Mouse (Mus musculus) hindbrain, embryonic 12.5 days (tissue): Measurements from ENCODE around the gene Agbl3. TPM values are rescaled to one million over a fixed set of nuclear protein-coding genes. Genes with fewer than 3 reads are reported as not detected.

Experiments
- ATAC-seq: fragments of 200-750 bp; cut with Nextera tagmentation; 2 replicates; pipeline ENCODE4 v1.8.0; 2017; ENCODE audit warnings: moderate TSS enrichment; ENCODE audit not compliant: low FRiP score
- H3K27ac ChIP-seq: fragments of 300-500 bp; sonication (generic); 2 replicates; pipeline ENCODE4 v1.5.1; 2016; ENCODE audit warnings: mild to moderate bottlenecking
- H3K27me3 ChIP-seq: fragments of 300-500 bp; sonication (generic); 2 replicates; pipeline ENCODE4 v1.6.1; 2016; ENCODE audit warnings: mild to moderate bottlenecking
- H3K36me3 ChIP-seq: fragments of 300-500 bp; sonication (generic); 2 replicates; pipeline ENCODE4 v1.6.1; 2016; ENCODE audit warnings: mild to moderate bottlenecking
- H3K4me1 ChIP-seq: fragments of 300-500 bp; sonication (generic); 2 replicates; pipeline ENCODE4 v1.6.1; 2016
- H3K4me2 ChIP-seq: fragments of 300-500 bp; sonication (generic); replicated peaks from 2 replicates; pipeline ENCODE4 v1.6.1; 2016; ENCODE audit warnings: mild to moderate bottlenecking
- H3K4me3 ChIP-seq: fragments of 300-500 bp; sonication (generic); 2 replicates; pipeline ENCODE4 v1.5.1; 2016; ENCODE audit warnings: mild to moderate bottlenecking
- H3K9ac ChIP-seq: fragments of 300-500 bp; sonication (generic); 2 replicates; pipeline ENCODE4 v1.6.1; 2016; ENCODE audit warnings: mild to moderate bottlenecking, moderate library complexity
- H3K9me3 ChIP-seq: fragments of 300-500 bp; sonication (generic); replicated peaks from 2 replicates; pipeline ENCODE4 v1.6.1; 2016; ENCODE audit warnings: mild to moderate bottlenecking
- WGBS: fragments of 180-500 bp; shearing (Covaris S2); methylation state at CpG from one replicate; pipeline ENCODE4 v1.1.7; 2016; 5-methylcytosine and 5-hydroxymethylcytosine counted together
- polyA plus RNA-seq: library from polyadenylated mRNA; unstranded; fragments of >200 nt; fragmentation: Nextera tagmentation; extraction: Ambion mirVana; gene quantifications from 2 replicates; pipeline ENCODE4 v1.2.1, GENCODE M21; 2016

Agbl3 gene
- polyA plus RNA-seq, 1 experiment from 2014 or later = 8.9 TPM

DNA sequence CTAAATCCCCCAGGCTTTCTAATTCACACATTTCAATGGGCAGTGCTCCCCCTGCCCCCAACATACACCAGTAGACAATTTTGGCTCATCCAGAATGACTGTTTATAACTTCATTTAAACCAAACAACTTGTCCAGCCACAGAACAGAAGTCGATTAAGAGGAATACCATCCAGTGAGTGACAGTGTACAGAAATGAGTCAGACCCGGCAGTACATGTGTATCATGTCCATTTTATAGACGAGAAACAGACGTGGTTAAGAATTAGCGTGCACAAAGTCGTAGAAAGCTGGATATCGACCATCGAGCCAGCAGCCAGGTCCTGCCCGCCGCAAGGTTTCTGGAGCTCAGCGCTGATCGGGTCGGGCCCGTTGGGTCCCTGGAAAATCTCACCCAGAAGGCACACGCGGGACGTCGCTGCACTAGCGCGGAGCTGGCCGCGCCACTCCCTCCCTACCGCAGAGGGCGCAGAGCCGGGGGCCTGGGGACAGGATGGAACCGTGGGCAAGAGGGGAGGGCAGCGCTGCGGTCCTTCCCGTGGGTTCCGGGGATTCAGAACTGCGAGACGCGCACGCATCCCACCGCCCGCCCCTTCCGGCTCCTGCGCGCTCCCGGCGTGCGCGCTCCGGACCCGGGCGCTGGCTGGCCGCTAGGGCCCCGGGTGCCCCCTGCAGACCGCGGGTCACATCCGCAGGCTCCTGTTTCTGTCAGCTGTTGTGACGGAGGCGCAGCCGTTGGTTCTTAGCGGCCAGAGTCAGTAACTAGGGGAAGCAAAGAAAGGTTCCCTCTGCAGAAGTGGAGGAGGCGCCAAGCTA is 97.5 kb downstream of the Agbl3 start, which contains the start of gene Cyren:
TSS of gene Cyren (minus strand) at position 552 of the 813 bp plus-strand sequence.
- Histone ChIP-seq H3K27me3 (no peaks in the 10 kb centered on the region), H3K9ac (peak within 1 kb of the TSS; percentile 82), H3K9me3 (no peaks in the 10 kb centered on the region), H3K4me2 (peak within 1 kb of the TSS; percentile 71), H3K4me1 (peaks cover 24% of the 10 kb centered on the region), H3K4me3 (peak within 1 kb of the TSS; percentile 63), H3K36me3 (peaks cover 23% of the 10 kb centered on the region), H3K27ac (peak within 1 kb of the TSS; percentile 90)
- ATAC-seq = peak; percentile 92
- under 1% methylated on average over 56 of the region's 56 CpGs for WGBS

DNA sequence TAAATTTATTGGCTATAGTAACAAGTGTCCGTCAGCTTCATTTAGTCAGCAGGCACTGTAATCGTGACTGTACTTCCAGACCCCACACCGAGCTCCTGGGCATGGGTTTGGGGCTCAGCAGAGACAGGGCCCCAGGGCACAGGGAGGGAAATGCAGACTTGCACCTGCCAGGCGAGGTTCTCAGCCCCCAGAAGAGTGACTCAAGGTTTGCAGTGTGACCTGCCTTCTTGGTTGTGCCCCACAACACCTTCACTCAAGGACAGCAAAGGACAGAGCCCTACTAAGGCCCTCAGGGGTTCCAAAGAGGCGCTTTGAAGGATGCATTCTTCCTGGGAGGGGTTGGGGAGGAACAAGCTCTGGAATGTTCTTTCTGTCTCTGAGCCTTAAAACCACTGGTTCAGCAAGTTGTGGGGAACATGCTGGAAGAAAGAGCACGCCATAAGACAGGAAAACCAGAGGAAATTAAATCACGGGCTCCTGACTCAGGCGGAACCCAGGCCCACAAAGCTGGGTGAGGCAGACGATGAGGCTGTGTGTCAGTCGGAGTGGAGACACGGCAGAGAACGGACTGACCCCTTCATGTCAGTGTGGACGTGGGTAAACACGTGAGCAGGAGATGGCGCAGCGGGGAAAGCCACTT is 99.0 kb downstream of the Agbl3 start:
- Histone ChIP-seq H3K9me3 (no peaks in the 10 kb centered on the region), H3K9ac (no peak overlapping the region), H3K4me1 (peaks cover 24% of the 10 kb centered on the region), H3K36me3 (peaks cover 35% of the 10 kb centered on the region), H3K27ac (no peak overlapping the region), H3K4me2 (no peak overlapping the region), H3K27me3 (no peaks in the 10 kb centered on the region), H3K4me3 (no peak overlapping the region)
- WGBS = 89% methylated on average over 16 of the region's 16 CpGs
- ATAC-seq = no peak

DNA sequence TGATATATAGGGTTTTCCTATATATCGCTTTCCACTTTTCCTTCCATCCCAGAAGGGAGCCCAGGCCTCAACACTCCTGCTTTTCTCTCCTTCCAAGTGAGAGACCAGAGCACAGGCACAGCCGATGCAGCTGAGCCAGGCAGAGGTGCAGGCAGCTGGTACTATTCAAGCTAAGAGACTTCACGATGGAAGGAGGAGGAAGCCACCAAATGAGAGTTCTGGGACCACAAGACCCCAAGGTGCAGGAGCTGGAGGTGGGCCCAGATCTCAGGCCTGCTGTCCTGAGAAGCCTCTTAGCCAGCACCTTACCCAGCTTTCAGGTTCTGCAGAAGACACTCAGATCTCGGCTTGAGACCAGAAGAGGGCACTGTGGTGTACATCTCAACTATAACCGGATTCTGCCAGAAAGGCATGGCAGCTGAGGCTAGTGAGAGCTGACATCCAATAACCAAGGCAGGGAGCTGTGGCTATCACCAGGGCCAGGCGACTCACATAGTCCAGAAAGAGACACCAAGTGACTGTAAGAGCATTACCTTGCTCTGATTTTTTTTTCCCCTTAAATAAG is 99.8 kb downstream of the Agbl3 start:
- no peaks in the 10 kb centered on the region for H3K27me3 ChIP-seq
- no peak overlapping the region for H3K4me2 ChIP-seq
- 54% methylated on average over 6 of the region's 6 CpGs for WGBS
- no peak for ATAC-seq
- no peak overlapping the region for H3K4me3 ChIP-seq
- H3K9ac ChIP-seq = no peak overlapping the region
- H3K9me3 ChIP-seq = no peaks in the 10 kb centered on the region
- peaks cover 39% of the 10 kb centered on the region for H3K36me3 ChIP-seq
- H3K27ac ChIP-seq = no peak overlapping the region
- H3K4me1 ChIP-seq = peaks cover 20% of the 10 kb centered on the region

DNA sequence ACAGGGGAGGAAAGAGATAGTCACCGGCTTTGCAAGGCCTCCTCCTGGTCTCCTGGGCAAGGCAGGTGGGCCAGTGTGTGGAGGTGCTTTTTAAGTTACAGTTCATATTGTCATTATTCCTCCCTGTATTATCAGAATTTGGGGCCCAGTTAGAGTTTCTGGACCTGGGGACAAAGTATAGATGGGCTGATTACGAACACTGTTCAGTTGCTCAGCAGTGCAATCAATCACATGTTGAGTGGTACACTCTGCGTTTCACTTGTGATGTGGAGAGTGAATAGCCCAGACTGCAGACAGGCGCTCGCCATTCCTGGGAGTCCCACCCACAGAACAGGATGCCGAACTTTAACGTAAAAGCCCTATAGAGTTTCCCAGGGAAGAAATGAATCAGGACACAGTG is 104.5 kb downstream of the Agbl3 start:
- no peak overlapping the region for H3K4me2 ChIP-seq
- H3K27ac ChIP-seq = no peak overlapping the region
- H3K36me3 ChIP-seq = peaks cover 56% of the 10 kb centered on the region
- 92% methylated on average over 7 of the region's 7 CpGs for WGBS
- peaks cover 16% of the 10 kb centered on the region for H3K4me1 ChIP-seq
- ATAC-seq = no peak
- H3K9ac ChIP-seq = no peak overlapping the region
- no peak overlapping the region for H3K4me3 ChIP-seq
- no peaks in the 10 kb centered on the region for H3K27me3 ChIP-seq
- H3K9me3 ChIP-seq = no peaks in the 10 kb centered on the region

DNA sequence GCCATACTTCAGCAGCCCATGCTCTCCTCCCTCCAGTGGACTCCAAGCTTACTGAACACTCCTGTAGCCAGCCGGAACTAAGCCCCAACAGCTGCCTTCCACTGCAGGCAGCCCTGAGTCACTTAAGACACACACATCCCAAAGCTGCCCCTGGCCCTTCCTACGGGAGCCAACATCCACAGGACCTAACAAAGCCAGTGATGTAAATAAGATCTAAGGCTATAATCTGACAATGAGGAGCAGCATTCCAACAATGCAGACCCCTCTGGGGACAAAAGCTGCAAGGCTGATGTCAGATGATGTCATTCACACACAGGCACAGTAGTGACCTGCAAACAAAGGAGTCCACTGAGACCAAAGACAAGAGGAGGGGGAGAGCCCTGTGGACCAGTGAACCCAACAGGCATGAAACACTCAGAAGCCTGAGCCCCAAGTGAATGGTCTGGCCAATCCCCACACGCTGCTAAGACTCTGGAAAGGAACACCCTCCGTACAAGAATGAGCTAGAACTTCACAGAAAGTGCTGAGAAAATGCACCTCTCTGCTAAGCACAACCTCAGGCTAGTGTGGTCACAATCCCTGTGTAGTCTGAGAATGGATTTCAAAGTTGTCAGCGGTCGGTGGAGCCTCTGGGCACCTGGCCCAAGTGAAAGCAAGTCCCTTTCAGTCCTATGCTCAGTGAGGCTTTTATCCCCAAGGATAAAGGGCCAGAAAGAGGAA is 107.1 kb downstream of the Agbl3 start:
- H3K27ac ChIP-seq = peak overlapping the region; percentile 37; the same call in 1 of the 2 replicates
- peaks cover 16% of the 10 kb centered on the region for H3K4me1 ChIP-seq
- WGBS = 47% methylated on average over 6 of the region's 6 CpGs
- peak overlapping the region; percentile 32; the same call in 1 of the 2 replicates for H3K9ac ChIP-seq
- ATAC-seq = peak; percentile 75
- no peaks in the 10 kb centered on the region for H3K27me3 ChIP-seq
- H3K4me2 ChIP-seq = no peak overlapping the region
- H3K9me3 ChIP-seq = no peaks in the 10 kb centered on the region
- no peak overlapping the region for H3K4me3 ChIP-seq
- peaks cover 61% of the 10 kb centered on the region for H3K36me3 ChIP-seq

DNA sequence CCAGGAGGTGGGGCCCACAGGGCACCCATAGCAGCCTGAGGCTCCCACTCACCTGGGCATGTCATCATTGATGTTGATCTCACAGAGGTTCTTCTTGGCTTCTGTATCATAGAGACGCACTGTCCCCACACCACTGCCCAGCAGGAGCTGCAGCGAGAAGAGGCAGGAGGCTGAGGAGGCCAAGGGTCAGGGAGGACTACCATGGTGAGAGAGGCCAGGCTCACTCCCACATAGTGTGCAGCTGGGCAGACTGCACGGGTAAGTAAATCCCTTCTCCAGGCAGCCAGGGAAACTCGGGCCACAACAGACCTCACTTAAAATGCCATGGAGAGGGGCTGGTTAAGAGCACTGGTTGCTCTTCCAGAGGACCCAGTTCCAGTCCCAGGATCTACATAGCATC is 109.0 kb downstream of the Agbl3 start:
- Histone ChIP-seq H3K9ac (no peak overlapping the region), H3K4me1 (peaks cover 16% of the 10 kb centered on the region), H3K4me3 (no peak overlapping the region), H3K27me3 (no peaks in the 10 kb centered on the region), H3K9me3 (no peaks in the 10 kb centered on the region), H3K4me2 (no peak overlapping the region), H3K36me3 (peaks cover 62% of the 10 kb centered on the region), H3K27ac (no peak overlapping the region)
- WGBS = 56% methylated on average over 4 of the region's 4 CpGs
- ATAC-seq = no peak

DNA sequence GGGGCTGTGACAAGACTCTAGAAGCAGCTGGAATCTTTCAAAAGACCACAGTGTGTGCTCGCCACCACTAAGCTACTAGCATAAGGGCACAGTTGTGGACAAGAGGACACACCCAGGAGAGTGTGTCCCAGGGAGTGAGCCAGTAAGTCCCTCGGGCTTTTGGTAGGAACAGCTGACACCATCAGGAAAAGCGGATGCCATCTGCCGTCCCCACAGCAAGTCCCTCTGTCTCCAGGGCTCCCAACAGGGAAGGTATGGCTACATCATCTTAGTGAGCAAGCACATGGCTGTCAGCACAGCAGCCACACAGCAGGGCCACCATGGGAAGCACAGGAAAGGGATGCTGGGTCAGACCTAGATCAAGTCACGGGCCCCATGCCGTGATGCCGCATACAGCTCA is 115.3 kb downstream of the Agbl3 start:
- H3K9me3 ChIP-seq = no peaks in the 10 kb centered on the region
- no peak for ATAC-seq
- peaks cover 76% of the 10 kb centered on the region for H3K36me3 ChIP-seq
- H3K4me1 ChIP-seq = peaks cover 4% of the 10 kb centered on the region; the same call in 1 of the 2 replicates
- H3K4me2 ChIP-seq = no peak overlapping the region
- H3K4me3 ChIP-seq = no peak overlapping the region
- WGBS = 76% methylated on average over 7 of the region's 7 CpGs
- no peaks in the 10 kb centered on the region for H3K27me3 ChIP-seq
- no peak overlapping the region for H3K27ac ChIP-seq
- no peak overlapping the region for H3K9ac ChIP-seq

DNA sequence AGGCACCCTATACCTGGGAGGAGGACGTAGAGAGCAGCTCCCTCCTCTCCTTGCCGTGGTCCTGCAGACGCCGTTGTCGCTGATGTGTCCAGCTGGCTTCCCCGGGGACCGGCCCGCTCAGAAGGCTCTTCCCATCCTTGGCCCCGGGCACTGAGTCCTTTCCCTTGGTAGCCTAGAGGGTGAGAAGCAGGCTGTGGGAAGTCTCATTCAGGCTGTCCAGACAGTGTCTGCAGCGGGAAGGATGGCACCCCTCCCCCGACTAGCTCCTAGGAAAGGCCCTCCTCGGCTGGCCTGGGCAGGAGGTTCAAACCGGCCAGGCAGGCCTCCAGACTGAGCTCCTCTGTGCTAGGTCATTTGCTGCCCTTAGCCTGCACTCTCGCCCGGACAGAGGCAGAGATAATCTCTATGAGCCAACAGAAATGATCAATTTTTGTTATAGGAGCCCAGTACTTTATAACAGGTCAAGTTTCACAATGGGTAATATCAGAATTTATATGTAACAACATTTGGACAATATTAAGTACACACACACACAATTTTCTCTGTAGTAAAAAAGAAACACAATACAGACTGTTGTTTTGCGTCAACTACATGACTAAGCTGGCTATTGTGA is 116.0 kb downstream of the Agbl3 start:
- Histone ChIP-seq H3K9me3 (no peaks in the 10 kb centered on the region), H3K9ac (no peak overlapping the region), H3K4me1 (peaks cover 4% of the 10 kb centered on the region; the same call in 1 of the 2 replicates), H3K36me3 (peaks cover 75% of the 10 kb centered on the region), H3K4me3 (no peak overlapping the region), H3K27ac (no peak overlapping the region), H3K4me2 (no peak overlapping the region), H3K27me3 (no peaks in the 10 kb centered on the region)
- 52% methylated on average over 16 of the region's 16 CpGs for WGBS
- ATAC-seq = no peak

DNA sequence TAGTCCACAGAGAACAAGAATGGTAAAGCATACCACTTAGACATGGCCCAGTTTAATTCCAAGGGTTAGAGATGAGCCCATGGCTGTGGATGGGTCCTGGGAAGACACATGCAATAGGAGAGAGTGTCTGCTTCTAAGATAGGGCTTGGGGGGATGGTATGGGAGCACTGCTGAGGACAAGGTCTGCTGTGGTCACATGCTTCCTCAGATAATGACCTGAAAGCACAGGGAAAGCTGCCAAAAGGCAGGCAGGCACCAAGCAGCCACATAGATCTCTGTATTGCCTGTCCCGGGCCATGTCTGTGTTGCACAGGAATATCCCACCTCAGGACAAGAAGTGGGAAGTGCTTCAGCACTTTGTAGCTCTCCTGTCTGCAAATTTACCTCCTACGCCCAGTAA is 118.9 kb downstream of the Agbl3 start:
- Histone ChIP-seq H3K36me3 (peaks cover 69% of the 10 kb centered on the region), H3K4me2 (no peak overlapping the region), H3K4me3 (no peak overlapping the region), H3K27me3 (no peaks in the 10 kb centered on the region), H3K9ac (no peak overlapping the region), H3K9me3 (no peaks in the 10 kb centered on the region), H3K27ac (no peak overlapping the region), H3K4me1 (peaks cover 9% of the 10 kb centered on the region)
- 86% methylated on average over 2 of the region's 2 CpGs for WGBS
- no peak for ATAC-seq

DNA sequence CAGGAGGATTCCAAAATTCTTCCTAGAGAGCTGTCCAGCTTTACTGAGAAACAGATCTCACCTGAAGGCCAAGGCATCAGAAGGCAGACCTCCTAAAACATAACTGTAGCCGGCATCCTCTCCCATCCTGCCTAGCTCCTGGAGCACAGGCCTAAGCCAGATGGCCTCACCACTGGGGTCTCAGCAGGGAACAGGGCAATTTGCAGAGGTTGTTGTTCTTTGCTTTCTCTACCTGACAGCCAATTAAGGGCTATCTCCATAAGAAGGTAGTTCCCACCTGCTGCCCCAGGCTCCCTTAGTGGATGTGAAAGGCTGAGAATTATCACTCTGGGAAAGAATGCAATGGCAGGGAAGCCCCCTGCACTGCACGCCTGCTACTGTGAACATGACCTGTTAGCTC is 120.8 kb downstream of the Agbl3 start:
- H3K27ac ChIP-seq = no peak overlapping the region
- WGBS = 77% methylated on average over 2 of the region's 2 CpGs
- peaks cover 8% of the 10 kb centered on the region for H3K4me1 ChIP-seq
- H3K9me3 ChIP-seq = no peaks in the 10 kb centered on the region
- H3K4me3 ChIP-seq = no peak overlapping the region
- no peak overlapping the region for H3K9ac ChIP-seq
- no peak overlapping the region for H3K4me2 ChIP-seq
- H3K27me3 ChIP-seq = no peaks in the 10 kb centered on the region
- ATAC-seq = no peak
- H3K36me3 ChIP-seq = peaks cover 64% of the 10 kb centered on the region

DNA sequence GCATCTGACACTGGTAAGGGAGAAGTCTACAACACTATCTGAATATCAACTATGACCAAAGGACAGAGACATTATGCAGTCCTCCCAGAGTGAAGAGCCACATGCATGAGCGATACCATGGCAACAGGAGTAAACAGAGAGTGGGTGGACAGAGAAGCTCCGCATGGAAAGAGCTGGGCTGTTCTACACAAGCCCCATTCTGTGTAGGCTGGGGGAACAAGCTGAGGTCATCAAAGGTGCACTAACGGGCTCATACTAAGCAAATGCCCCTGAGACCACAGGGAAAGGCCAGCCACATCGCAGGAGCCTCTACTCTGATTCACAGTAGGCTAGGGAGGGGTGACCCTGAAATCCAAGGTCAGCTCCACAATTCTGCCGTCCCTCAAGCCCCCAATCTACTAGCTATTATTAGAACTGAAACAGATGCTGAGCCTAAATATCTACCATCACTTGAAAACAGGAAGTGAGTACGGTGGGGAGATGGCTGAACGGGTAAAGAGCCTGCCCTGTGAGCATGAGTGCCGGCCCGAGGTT is 121.7 kb downstream of the Agbl3 start:
- Histone ChIP-seq H3K9ac (no peak overlapping the region), H3K36me3 (peaks cover 63% of the 10 kb centered on the region), H3K4me2 (no peak overlapping the region), H3K27ac (no peak overlapping the region), H3K4me3 (no peak overlapping the region), H3K27me3 (no peaks in the 10 kb centered on the region), H3K9me3 (no peaks in the 10 kb centered on the region), H3K4me1 (peaks cover 5% of the 10 kb centered on the region; the same call in 1 of the 2 replicates)
- 60% methylated on average over 9 of the region's 9 CpGs for WGBS
- peak; percentile 54 for ATAC-seq
